Mouse (Mus musculus): ENCODE data around the gene Prdm15.

Gene Prdm15

DNA sequence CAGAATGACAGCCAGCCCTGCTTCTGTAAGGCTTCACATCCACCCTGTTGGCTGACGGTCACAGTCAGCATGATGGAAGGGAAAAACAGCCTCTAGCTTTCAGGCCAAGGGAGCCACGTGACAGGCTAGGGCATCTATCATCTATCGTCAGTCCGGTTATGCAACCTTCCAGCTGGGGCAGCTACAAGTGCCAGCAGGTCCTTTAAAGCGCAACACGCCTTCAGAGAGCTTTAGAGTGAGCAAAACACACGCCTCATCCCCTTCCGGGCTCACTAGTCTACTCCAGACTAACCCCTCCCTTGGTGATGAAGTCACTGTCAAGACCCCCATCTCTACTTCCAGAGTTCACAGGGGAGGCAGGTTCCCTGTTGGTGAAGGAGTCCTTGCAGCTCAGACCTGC is 99.8 kb downstream of the Prdm15 start:
- no peak for DNase-seq (ENCODE audit: low read depth, low spot score)

DNA sequence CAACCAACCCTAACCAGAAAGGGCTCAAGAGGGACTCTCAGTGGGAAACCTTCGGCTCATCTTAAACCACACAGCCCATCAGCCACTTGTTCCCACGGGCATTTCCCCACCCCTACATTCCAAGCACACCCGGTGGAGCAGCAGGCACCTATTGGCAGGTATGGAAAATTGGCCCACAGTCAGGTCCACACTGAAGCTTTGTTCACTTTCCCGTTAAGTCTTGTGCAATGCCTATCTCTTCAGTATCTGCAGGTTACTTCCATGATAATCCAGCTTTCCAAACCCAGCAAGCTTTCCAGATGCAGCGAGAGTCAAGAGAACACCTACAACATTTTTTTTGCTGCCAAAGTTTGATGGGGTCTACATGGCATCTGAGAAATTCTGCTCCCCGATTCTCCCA is 103.2 kb downstream of the Prdm15 start:
- DNase-seq (ENCODE audit: low read depth, low spot score), result no peak
